Mouse (Mus musculus): Measurements from ENCODE around the gene Pnmal2.

Gene Pnmal2

GRCm38 (mm10) chr7:16980348-16980747 is 35.9 kb downstream of the Pnmal2 start:
- peak in 1 of 2 experiments; percentile 24 for DNase-seq (ENCODE audit: low spot score in 2 of 2)

DNA sequence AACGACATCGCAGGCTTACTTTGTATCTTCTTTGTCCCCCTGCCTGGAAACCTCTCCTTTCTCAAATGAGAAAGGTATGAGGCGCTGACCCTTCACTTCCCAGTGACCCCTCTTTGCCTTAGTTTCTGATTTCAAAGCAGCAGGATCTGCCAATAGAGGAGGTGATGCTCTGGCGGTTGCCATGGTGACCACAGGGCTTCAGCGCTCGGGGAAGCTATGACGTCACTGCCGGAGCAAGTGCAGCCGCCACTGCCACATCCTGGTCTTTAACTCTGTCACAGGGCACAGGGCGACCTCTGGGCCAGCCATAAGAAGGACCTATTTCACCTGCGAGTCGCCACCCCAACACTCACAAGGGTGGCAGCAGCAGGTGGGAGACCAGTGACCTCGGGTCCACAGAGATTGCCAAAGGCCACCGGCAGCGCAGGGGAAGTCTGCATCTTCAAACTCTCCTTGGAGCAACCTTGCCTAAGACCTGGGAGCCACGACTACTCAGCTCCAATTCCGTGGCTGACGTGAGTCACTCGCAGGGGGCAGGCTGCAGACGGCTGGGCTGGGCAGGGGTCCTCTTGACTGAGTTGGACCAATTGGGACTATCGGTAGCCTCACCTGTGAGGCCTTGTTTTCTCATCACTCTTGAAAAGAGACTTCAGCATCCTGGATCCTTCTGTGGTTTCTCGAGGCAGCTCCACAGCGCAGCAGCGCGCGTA is 38.5 kb downstream of the Pnmal2 start, which contains the start of gene Gm42372:
Gene Gm42372 (plus strand): TSS at position 228 of the 710 bp plus-strand sequence.
- DNase-seq (ENCODE audit: low spot score in 2 of 2), result peak; percentile 85 to 86

GRCm38 (mm10) chr7:16987541-16988149 is 43.2 kb downstream of the Pnmal2 start:
- no peak for DNase-seq (ENCODE audit: low spot score in 2 of 2)

DNA sequence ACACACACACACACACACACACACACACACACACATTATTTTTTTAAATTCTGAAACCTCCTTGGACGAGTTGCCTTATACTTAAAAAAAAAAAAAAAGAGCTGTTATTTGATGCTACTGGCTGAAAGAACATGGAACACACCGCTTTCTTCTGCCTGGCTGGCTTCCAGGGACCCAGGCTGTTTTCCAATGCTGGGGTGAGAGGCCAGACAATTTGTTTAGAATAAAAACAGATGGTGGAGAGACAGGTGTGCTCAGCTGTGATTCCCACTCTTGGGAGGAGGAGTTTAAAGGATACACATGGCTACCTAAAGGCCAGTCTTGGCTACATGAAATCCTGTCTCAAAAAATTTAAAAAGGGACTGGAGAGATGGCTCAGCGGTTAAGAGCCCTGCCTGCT is 43.9 kb downstream of the Pnmal2 start:
- no peak for DNase-seq (ENCODE audit: low spot score in 2 of 2)

DNA sequence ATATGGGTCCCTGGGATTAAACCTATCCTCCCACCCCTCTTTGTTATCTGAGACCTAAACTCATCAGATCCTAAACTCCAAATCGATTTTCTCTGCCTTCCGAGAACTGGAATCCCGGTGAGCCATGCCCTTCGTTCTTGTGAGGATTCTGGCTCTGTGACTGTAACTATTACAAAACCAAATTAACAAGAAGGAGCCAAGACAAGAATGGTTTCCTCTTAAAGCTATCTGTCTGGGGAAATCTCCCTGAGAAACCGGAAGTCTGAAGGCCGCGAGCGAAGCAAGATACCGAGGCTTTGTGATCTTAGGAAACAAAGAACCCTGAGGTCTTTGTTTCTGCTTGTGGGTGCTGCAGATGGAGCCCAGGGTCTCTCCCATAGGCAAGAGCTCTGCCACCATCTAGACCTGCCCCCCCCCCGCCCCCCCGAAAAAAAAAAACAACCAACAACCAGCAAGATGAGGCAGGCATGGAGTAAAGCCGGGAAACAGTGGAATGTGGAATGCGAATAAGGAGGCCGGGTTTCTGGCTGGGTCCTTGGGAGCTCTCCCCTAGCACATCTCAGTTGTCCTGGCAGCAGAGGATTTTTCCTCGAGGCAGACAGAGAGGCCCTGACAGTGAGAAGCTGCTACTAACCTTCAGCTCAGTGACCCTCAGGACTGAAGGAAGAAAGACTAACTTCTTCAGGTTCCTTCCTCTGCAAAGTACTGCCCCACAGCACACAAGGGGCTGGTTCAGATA is 45.7 kb downstream of the Pnmal2 start:
- DNase-seq (ENCODE audit: low spot score in 2 of 2), result no peak

DNA sequence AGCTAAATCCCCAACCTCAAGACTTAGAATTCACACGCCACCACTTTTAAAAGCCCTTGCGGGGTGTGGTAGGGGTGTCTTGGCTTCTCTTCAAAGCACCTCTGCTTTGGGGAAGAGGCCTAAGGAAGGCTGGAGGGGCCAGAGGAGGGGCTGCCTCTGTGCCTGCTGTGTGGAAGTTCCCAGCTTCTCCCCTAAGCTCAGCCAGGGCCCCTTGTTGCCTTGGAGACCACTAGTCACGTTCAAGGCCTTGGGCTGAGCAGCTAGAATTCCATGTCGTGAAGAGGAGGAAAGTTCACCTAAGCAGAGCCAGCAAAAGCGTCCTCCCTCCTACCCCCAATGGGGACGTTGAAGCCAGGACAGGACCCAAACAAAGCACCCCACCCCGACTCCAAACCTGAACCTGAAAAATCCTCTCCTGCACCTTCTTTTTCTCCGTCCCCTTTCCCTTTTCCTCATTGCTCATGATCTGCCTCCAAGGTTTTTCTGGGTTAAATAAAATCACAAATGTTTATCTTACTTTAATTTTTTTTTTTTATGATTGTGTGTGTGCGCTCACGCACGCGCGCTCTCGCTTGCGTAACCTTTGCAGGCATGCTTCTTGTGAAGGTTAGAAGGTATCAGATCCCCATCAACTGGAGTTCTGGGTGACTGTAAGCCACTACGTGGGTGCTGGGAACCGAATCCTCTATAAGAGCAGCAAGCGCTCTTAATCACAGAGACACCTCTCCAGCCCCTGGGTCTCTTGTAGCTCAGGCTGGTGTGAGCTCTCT is 47.4 kb downstream of the Pnmal2 start:
- DNase-seq (ENCODE audit: low spot score in 2 of 2), result no peak

DNA sequence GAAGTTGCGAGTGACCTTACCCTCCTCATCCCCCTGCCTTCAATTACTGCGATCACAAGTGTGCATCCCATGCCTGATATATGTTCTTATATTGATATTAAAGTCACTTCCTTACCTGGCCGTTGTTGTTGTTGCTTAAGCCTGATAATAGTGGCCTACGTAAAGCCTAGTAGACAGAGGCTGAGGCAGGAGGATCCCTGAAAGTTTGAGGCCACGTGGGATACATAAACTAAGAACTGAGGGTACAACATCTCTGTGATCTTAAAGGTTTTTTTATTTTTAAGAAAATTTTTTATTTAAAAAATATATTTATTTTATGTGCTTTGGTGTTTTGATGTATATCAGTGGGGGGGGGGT is 47.9 kb downstream of the Pnmal2 start, which contains the start of gene Ccdc8:
Gene Ccdc8 (plus strand): TSS at position 258 of the 357 bp plus-strand sequence.
- DNase-seq (ENCODE audit: low spot score in 2 of 2), result no peak

GRCm38 (mm10) chr7:16993651-16994399 is 49.3 kb downstream of the Pnmal2 start:
- DNase-seq (ENCODE audit: low spot score in 2 of 2), result peak in 1 of 2 experiments; percentile 54

GRCm38 (mm10) chr7:16994400-16994799 is 49.9 kb downstream of the Pnmal2 start:
- no peak for DNase-seq (ENCODE audit: low spot score in 2 of 2)

DNA sequence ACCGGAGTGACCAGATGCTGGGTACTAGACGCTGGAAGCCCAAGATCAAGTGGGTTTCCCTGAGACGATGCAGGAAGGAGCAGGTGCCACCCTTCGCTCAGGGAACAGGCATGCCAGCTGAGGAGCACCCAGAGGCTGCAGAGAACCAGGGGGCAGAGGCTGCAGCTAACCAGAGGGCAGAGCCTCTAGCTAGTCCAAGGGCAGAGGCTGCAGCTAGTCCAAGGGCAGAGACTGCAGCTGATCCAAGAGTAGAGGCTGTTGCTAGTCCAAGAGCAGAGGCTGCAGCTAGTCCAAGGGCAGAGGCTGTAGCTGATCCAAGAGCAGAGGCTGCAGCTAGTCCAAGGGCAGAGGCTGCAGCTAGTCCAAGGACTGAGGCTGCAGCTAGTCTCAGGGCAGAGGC is 50.9 kb downstream of the Pnmal2 start:
- DNase-seq (ENCODE audit: low spot score in 2 of 2), result peak in 1 of 2 experiments; percentile 9
